18 mouse cellular contexts compared by ENCODE assay signal in genomic region chr1:132707301-132707700, GRCm38 (mm10). TPM values are rescaled to one million over a fixed set of nuclear protein-coding genes. Genes with fewer than 3 reads are reported as not detected.
DNase-seq lines count a peak whose midpoint lies in the region; ATAC-seq lines count a peak whose summit lies in the region.
"Had no signal": no experiment of that assay in that cellular context is flagged by ENCODE, and none has a peak within 500 bp of the region (broad histone marks: within the 10 kb centered on the region; RNA-seq: fewer than 3 reads in every experiment).

No protein-coding gene starts in this region.

- H3K9me3 ChIP-seq in heart, embryonic 11.5 days (replicated peaks; ENCODE audit: control insufficient read depth, low read length), result no peaks in the 10 kb centered on the region
- no peaks in the 10 kb centered on the region for H3K9me3 ChIP-seq in midbrain, embryonic 10.5 days (replicated peaks)
- H3K9me3 ChIP-seq in midbrain, embryonic 16.5 days (replicated peaks; ENCODE audit: control insufficient read depth, low read length, poor library complexity, severe bottlenecking), result no peaks in the 10 kb centered on the region
- H3K9me3 ChIP-seq in forebrain, embryonic 14.5 days (replicated peaks; ENCODE audit: control insufficient read depth, low read length), result no peaks in the 10 kb centered on the region
- no peaks in the 10 kb centered on the region for H3K9me3 ChIP-seq in midbrain, embryonic 14.5 days (ENCODE audit: control insufficient read depth, low read length)
- H3K9me3 ChIP-seq: G1E; limb, embryonic 12.5 days; liver, embryonic 15.5 days had no signal

- no peaks in the 10 kb centered on the region for H3K4me1 ChIP-seq in heart, embryonic 11.5 days (ENCODE audit: control insufficient read depth, insufficient read depth, low read length)
- H3K4me1 ChIP-seq in midbrain, embryonic 10.5 days, result peaks cover 57% of the 10 kb centered on the region
- H3K4me1 ChIP-seq in midbrain, embryonic 16.5 days (ENCODE audit: control insufficient read depth, insufficient read depth, low read length), result peaks cover 28% of the 10 kb centered on the region
- H3K4me1 ChIP-seq in forebrain, embryonic 14.5 days (ENCODE audit: control insufficient read depth, insufficient read depth, low read length), result peaks cover 25% of the 10 kb centered on the region
- H3K4me1 ChIP-seq in midbrain, embryonic 14.5 days (ENCODE audit: control insufficient read depth, insufficient read depth, low read length), result peaks cover 39% of the 10 kb centered on the region
- H3K4me1 ChIP-seq: liver, embryonic 15.5 days had no signal

- peak overlapping the region; percentile 47 for H3K4me2 ChIP-seq in heart, embryonic 11.5 days
- H3K4me2 ChIP-seq in midbrain, embryonic 16.5 days (ENCODE audit: low read length), result no peak overlapping the region
- no peak overlapping the region for H3K4me2 ChIP-seq in forebrain, embryonic 14.5 days (ENCODE audit: low read length)
- H3K4me2 ChIP-seq in midbrain, embryonic 14.5 days (ENCODE audit: low read length), result no peak overlapping the region
- H3K4me2 ChIP-seq: limb, embryonic 12.5 days; liver, embryonic 15.5 days had no signal

- H3K36me3 ChIP-seq in heart, embryonic 11.5 days (ENCODE audit: control insufficient read depth, insufficient read depth, low read length), result no peaks in the 10 kb centered on the region
- H3K36me3 ChIP-seq in midbrain, embryonic 10.5 days, result no peaks in the 10 kb centered on the region
- no peaks in the 10 kb centered on the region for H3K36me3 ChIP-seq in midbrain, embryonic 16.5 days (ENCODE audit: control insufficient read depth, insufficient read depth, low read length)
- no peaks in the 10 kb centered on the region for H3K36me3 ChIP-seq in forebrain, embryonic 14.5 days (ENCODE audit: control insufficient read depth, insufficient read depth, low read length)
- no peaks in the 10 kb centered on the region for H3K36me3 ChIP-seq in midbrain, embryonic 14.5 days (ENCODE audit: control insufficient read depth, insufficient read depth, low read length)
- H3K36me3 ChIP-seq: G1E; limb, embryonic 12.5 days; liver, embryonic 15.5 days had no signal

- 60% methylated on average over 8 of the region's 8 CpGs for WGBS in heart, embryonic 11.5 days (ENCODE audit: insufficient replicate concordance)
- WGBS in midbrain, embryonic 10.5 days, result 70% methylated on average over 8 of the region's 8 CpGs
- 48% methylated on average over 8 of the region's 8 CpGs for WGBS in midbrain, embryonic 16.5 days
- 54% methylated on average over 8 of the region's 8 CpGs for WGBS in forebrain, embryonic 14.5 days
- 46% methylated on average over 8 of the region's 8 CpGs for WGBS in midbrain, embryonic 14.5 days

- intact Hi-C loops in heart, postnatal 14 days (cut with DNase I), result no loop called here

- H3K27me3 ChIP-seq in heart, embryonic 11.5 days (ENCODE audit: control insufficient read depth, insufficient read depth, low read length), result peaks cover 7% of the 10 kb centered on the region
- no peaks in the 10 kb centered on the region for H3K27me3 ChIP-seq in midbrain, embryonic 10.5 days (ENCODE audit: low read depth, poor library complexity, severe bottlenecking)
- no peaks in the 10 kb centered on the region for H3K27me3 ChIP-seq in midbrain, embryonic 16.5 days (ENCODE audit: control insufficient read depth, insufficient read depth, low read depth, low read length)
- no peaks in the 10 kb centered on the region for H3K27me3 ChIP-seq in forebrain, embryonic 14.5 days (replicated peaks; ENCODE audit: control insufficient read depth, insufficient read depth, low read length)
- H3K27me3 ChIP-seq in midbrain, embryonic 14.5 days (ENCODE audit: control insufficient read depth, insufficient read depth, low read length), result no peaks in the 10 kb centered on the region

- no peak for ATAC-seq in heart, embryonic 11.5 days (replicated peaks; ENCODE audit: insufficient number of reproducible peaks, low FRiP score, low TSS enrichment)
- ATAC-seq in midbrain, embryonic 16.5 days, result no peak
- no peak for ATAC-seq in forebrain, embryonic 14.5 days
- no peak for ATAC-seq in midbrain, embryonic 14.5 days (ENCODE audit: low FRiP score, low TSS enrichment)
- ATAC-seq in cerebellum, adult (ENCODE audit: insufficient number of reproducible peaks, low FRiP score, low TSS enrichment), result no peak

- H3K4me3 ChIP-seq in heart, embryonic 11.5 days (ENCODE audit: low read depth, low read length), result no peak overlapping the region
- H3K4me3 ChIP-seq in midbrain, embryonic 10.5 days, result no peak overlapping the region
- no peak overlapping the region for H3K4me3 ChIP-seq in midbrain, embryonic 16.5 days (ENCODE audit: low read depth, low read length)
- H3K4me3 ChIP-seq in forebrain, embryonic 14.5 days (ENCODE audit: low read depth, low read length), result no peak overlapping the region
- no peak overlapping the region for H3K4me3 ChIP-seq in midbrain, embryonic 14.5 days (replicated peaks; ENCODE audit: low read depth, low read length)
- H3K4me3 ChIP-seq: limb, embryonic 12.5 days; liver, embryonic 15.5 days had no signal

- no peak for DNase-seq in heart, postnatal 14 days
- no peak for DNase-seq in midbrain, embryonic 10.5 days (ENCODE audit: low spot score)
- no peak for DNase-seq in forebrain, embryonic 14.5 days (ENCODE audit: low spot score)
- DNase-seq in midbrain, embryonic 14.5 days, result no peak
- no peak for DNase-seq in right cerebral cortex, adult 2 months (ENCODE audit: low spot score in 2 of 2)
- DNase-seq: adrenal gland, postnatal 25 days; kidney, adult 8-10 months; lung, postnatal 14 days; right cerebral cortex, postnatal 4 days had no signal

- no peak overlapping the region for H3K27ac ChIP-seq in heart, embryonic 11.5 days (ENCODE audit: low read depth, low read length)
- H3K27ac ChIP-seq in midbrain, embryonic 10.5 days (replicated peaks), result 0 out of 2 replicates have a peak overlapping the region, but pooled peaks have one; percentile 30
- no peak overlapping the region for H3K27ac ChIP-seq in midbrain, embryonic 16.5 days (ENCODE audit: low read length)
- H3K27ac ChIP-seq in forebrain, embryonic 14.5 days (ENCODE audit: low read depth, low read length), result 0 out of 2 replicates have a peak overlapping the region, but pooled peaks have one; percentile 9
- 0 out of 2 replicates have a peak overlapping the region, but pooled peaks have one; percentile 6 for H3K27ac ChIP-seq in midbrain, embryonic 14.5 days (replicated peaks; ENCODE audit: low read depth, low read length)
- H3K27ac ChIP-seq: limb, embryonic 12.5 days; liver, embryonic 15.5 days had no signal

- H3K9ac ChIP-seq in heart, embryonic 11.5 days (ENCODE audit: low read depth, low read length), result no peak overlapping the region
- H3K9ac ChIP-seq in midbrain, embryonic 16.5 days (ENCODE audit: low read depth, low read length), result no peak overlapping the region
- 0 out of 2 replicates have a peak overlapping the region, but pooled peaks have one; percentile 17 for H3K9ac ChIP-seq in forebrain, embryonic 14.5 days (ENCODE audit: low read length)
- no peak overlapping the region for H3K9ac ChIP-seq in midbrain, embryonic 14.5 days (replicated peaks; ENCODE audit: low read length)
- H3K9ac ChIP-seq: limb, embryonic 12.5 days; liver, embryonic 15.5 days had no signal

RNA-seq across cellular contexts. Expression of gene Nfasc, which starts 34.3 kb away (rescaled TPM):
- 0.15 and 0.24 TPM in 2 replicates for polyA plus RNA-seq in heart, embryonic 11.5 days (2014; fragmentation: Nextera tagmentation; extraction: Ambion mirVana)
- total RNA-seq in heart, postnatal 14 days (2021), result under 1 TPM; 0.41 to 0.53 TPM
- 14.5 and 19.7 TPM in 2 replicates for polyA plus RNA-seq in midbrain, embryonic 10.5 days (2016; fragmentation: Nextera tagmentation; extraction: Ambion mirVana)
- polyA plus RNA-seq in midbrain, embryonic 16.5 days (2015; fragmentation: Nextera tagmentation; extraction: Ambion mirVana), result 42.7 and 45.4 TPM in 2 replicates
- polyA plus RNA-seq in forebrain, embryonic 14.5 days (2014; fragmentation: Nextera tagmentation; extraction: Ambion mirVana), result 26.9 and 40.3 TPM in 2 replicates
- 37.8 and 48.6 TPM in 2 replicates for polyA plus RNA-seq in midbrain, embryonic 14.5 days (2014; fragmentation: Nextera tagmentation; extraction: Ambion mirVana)
- total RNA-seq: common myeloid progenitor, adult 5-6 weeks; granulocyte monocyte progenitor cell, adult 5-6 weeks had no signal
- polyA plus RNA-seq: C2C12, G1E had no signal

Comparison
In these comparisons a context has a peak if more than half of its experiments do, and no peak if none do; other contexts are left out.
1. H3K27ac ChIP-seq: peak in midbrain, embryonic 10.5 days (single experiment), forebrain, embryonic 14.5 days (single experiment) and midbrain, embryonic 14.5 days (single experiment); none in heart, embryonic 11.5 days (single experiment) and midbrain, embryonic 16.5 days (single experiment).
2. RNA of gene Nfasc, which starts 34.3 kb away (polyA plus RNA-seq): 37.8 to 48.6 TPM in midbrain, embryonic 14.5 days, 42.7 to 45.4 TPM in midbrain, embryonic 16.5 days, 26.9 to 40.3 TPM in forebrain, embryonic 14.5 days and 14.5 to 19.7 TPM in midbrain, embryonic 10.5 days; 0.15 to 0.24 TPM in heart, embryonic 11.5 days; every median in the first group is over 10 times any median in the second.